Mouse (Mus musculus): ENCODE measurements around the gene Sirt7. TPM values are rescaled to one million over a fixed set of nuclear protein-coding genes. Genes with fewer than 3 reads are reported as not detected.

Gene Sirt7
- polyA plus RNA-seq (2012; rRNA removed), result 119 and 139 TPM in 2 replicates

DNA sequence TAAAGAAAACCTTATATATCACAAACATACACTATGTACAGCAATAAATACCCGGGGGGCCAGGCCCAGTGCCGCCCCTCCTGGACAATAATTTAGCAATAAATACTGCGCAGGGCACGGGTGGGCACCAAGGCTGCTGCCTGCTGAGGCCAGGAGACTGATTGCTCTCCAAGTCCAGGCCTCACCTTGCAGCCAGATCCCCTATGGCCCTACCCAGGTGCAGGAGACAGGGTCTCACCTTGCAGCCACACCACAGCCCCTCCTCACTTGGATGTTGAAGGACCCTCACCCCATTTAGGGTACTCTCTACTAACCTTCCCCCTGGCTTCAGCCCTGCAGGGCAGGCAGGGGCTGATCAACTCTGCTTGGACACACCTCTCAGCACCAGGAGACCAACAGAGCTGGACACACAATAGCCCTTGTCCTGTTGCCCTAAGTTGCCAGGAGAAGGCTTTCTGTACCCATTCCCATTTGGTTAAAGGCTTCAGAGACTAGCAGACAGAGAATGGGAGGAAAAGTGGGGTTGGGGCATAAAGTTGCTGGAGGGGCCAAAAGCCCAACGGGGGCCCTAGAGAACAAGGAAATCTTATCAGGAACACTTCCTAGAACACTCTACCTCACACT lies at the start of gene Sirt7:
TSS of gene Sirt7 (minus strand) at position 89 of the 624 bp plus-strand sequence.
- Histone ChIP-seq H3K36me3 (ENCODE audit: control insufficient read depth, insufficient read depth, low read length) (peaks cover 23% of the 10 kb centered on the region), H3K4me1 (ENCODE audit: control insufficient read depth, insufficient read depth, insufficient read length) (peaks cover 33% of the 10 kb centered on the region), H3K4me3 (ENCODE audit: extremely low read depth, insufficient read depth, insufficient read length) (peak within 1 kb of the TSS; percentile 95), H3K27ac (ENCODE audit: insufficient read depth, low read length) (peak within 1 kb of the TSS; percentile 75), H3K27me3 (ENCODE audit: control insufficient read depth, insufficient read depth, low read length) (no peaks in the 10 kb centered on the region)
- no peak for DNase-seq (ENCODE audit: low read depth in 1 of 2, low spot score in 2 of 2)
- WGBS, result 11% methylated on average over 5 of the region's 5 CpGs
- TF ChIP-seq CTCF (IDR thresholded peaks at IDR 0.05; ENCODE audit: extremely low read depth, insufficient read depth, insufficient read length, insufficient replicate concordance) (no peak), POLR2A (IDR thresholded peaks at IDR 0.05; ENCODE audit: low read depth, low read length) (no peak)

DNA sequence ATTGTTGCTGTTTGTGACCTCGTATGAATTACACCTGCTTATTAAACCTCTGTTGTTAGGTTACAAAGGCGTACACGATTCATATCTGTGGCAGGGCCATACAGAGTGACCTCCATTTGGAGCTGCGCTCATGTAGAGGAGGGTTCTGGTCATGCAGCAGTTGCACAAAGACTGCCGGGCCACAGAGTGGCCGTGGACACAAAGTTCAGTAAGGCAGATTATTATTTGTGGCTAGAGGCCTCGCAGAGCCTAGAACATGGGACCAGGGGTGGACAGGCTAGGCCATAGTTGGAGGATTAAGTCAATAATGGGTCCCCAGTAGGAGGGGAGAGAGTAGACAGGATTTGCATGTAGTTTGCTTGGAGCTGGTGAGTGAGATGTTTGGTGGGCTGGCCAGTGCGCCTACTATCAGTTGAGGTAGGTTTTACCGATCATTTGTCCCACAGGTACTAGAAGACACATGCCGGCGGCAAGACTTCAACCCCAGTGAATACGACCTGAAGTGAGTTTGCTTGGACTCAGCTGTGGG lies 48.6 kb upstream of the Sirt7 start:
- no peak for DNase-seq (ENCODE audit: low read depth in 1 of 2, low spot score in 2 of 2)
- H3K4me1 ChIP-seq (ENCODE audit: control insufficient read depth, insufficient read depth, insufficient read length), result peaks cover 6% of the 10 kb centered on the region; the same call in 1 of the 2 replicates
- WGBS, result 31% methylated on average over 12 of the region's 12 CpGs

DNA sequence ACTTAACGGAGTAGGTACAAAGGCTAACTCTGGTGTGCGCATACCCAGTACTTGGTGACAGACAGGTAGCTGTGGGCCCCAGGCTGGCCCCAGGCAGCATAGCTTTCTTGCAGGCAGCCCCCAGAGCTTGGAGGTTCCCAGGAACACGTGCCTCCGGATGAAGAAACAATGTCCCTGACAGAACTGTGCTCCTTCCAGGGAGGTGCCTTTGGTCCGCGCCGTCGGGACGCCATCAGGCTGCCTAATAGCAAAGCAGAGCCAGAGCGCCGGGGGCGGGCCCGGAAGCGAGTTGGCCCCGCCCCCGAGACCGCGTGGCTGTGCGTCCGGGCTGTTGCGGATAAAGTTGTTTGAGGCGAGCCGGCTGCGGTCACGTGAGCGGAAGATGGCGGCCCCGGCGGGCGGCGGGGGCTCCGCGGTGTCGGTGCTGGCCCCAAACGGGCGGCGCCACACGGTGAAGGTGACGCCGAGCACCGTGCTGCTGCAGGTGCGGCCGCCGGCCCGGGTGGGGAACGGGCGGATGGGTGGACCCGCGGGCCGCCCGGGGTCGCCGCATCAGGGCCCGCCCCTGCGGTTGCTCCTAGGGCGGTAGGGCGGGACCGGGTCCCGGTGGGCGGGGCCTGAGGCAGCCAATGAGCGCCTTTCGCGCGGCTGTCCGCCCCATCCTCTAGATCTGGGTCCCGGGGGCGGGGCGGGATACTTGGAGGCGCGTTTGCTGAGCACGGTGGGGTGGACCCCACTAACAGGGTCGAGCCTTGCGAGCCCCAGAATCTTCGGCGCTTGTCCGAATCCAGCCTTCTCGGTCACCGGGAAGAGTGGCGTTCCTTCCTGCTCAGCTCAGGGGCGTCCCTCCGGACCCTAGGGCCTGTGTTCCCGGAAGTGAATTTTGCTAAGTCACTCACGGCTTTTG lies 47.9 kb upstream of the Sirt7 start, which contains the start of gene Aspscr1:
TSS of gene Aspscr1 (plus strand) at position 287 of the 907 bp plus-strand sequence.
- H3K36me3 ChIP-seq (ENCODE audit: control insufficient read depth, insufficient read depth, low read length), result no peaks in the 10 kb centered on the region
- peaks cover 6% of the 10 kb centered on the region; the same call in 1 of the 2 replicates for H3K4me1 ChIP-seq (ENCODE audit: control insufficient read depth, insufficient read depth, insufficient read length)
- no peaks in the 10 kb centered on the region for H3K27me3 ChIP-seq (ENCODE audit: control insufficient read depth, insufficient read depth, low read length)
- peak within 1 kb of the TSS; percentile 93 for H3K27ac ChIP-seq (ENCODE audit: insufficient read depth, low read length)
- 1% methylated on average over 82 of the region's 83 CpGs for WGBS
- peak within 1 kb of the TSS; percentile 81 for H3K4me3 ChIP-seq (ENCODE audit: extremely low read depth, insufficient read depth, insufficient read length)
- peak; percentile 91 to 95 for DNase-seq (ENCODE audit: low read depth in 1 of 2, low spot score in 2 of 2)
- no peak for TF ChIP-seq CTCF (IDR thresholded peaks at IDR 0.05; ENCODE audit: extremely low read depth, insufficient read depth, insufficient read length, insufficient replicate concordance)
- peak; percentile 49; the same call in 1 of the 2 replicates for TF ChIP-seq POLR2A (IDR thresholded peaks at IDR 0.05; ENCODE audit: low read depth, low read length)

More for the DNA sequence above, 48.6 kb upstream of the Sirt7 start:
- H3K36me3 ChIP-seq (ENCODE audit: control insufficient read depth, insufficient read depth, low read length), result peaks cover 3% of the 10 kb centered on the region
- peak overlapping the region; percentile 93 for H3K27ac ChIP-seq (ENCODE audit: insufficient read depth, low read length)
- no peaks in the 10 kb centered on the region for H3K27me3 ChIP-seq (ENCODE audit: control insufficient read depth, insufficient read depth, low read length)
- TF ChIP-seq CTCF (IDR thresholded peaks at IDR 0.05; ENCODE audit: extremely low read depth, insufficient read depth, insufficient read length, insufficient replicate concordance) (no peak), POLR2A (IDR thresholded peaks at IDR 0.05; ENCODE audit: low read depth, low read length) (no peak)
- peak overlapping the region; percentile 81 for H3K4me3 ChIP-seq (ENCODE audit: extremely low read depth, insufficient read depth, insufficient read length)

DNA sequence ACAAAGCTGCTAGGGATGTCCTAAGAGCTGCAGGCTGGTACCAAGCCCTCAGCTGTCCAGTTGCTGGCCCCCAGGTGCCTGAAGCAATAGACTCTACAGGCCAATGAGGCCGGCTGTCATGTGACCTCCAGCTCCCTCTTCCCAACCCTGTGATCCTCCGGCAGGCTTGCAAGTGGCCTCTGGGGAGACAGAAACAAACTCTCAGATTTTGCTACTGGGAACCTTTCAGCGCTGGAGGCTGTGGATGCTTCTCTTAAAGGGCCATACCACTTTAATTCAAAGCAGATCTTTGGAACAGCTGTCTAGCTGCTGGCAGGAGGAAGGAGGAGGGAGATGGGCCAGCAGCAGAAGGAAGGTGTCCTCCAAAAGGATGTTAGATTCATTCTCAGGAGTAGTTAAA lies 41.6 kb upstream of the Sirt7 start:
- Histone ChIP-seq H3K4me3 (ENCODE audit: extremely low read depth, insufficient read depth, insufficient read length) (no peak overlapping the region), H3K4me1 (ENCODE audit: control insufficient read depth, insufficient read depth, insufficient read length) (no peaks in the 10 kb centered on the region), H3K27me3 (ENCODE audit: control insufficient read depth, insufficient read depth, low read length) (0 out of 2 replicates have a peak, but pooled peaks cover 2% of the 10 kb centered on the region), H3K36me3 (ENCODE audit: control insufficient read depth, insufficient read depth, low read length) (no peaks in the 10 kb centered on the region), H3K27ac (ENCODE audit: insufficient read depth, low read length) (no peak overlapping the region)
- no peak for DNase-seq (ENCODE audit: low read depth in 1 of 2, low spot score in 2 of 2)
- TF ChIP-seq POLR2A (IDR thresholded peaks at IDR 0.05; ENCODE audit: low read depth, low read length) (no peak), CTCF (IDR thresholded peaks at IDR 0.05; ENCODE audit: extremely low read depth, insufficient read depth, insufficient read length, insufficient replicate concordance) (no peak)
- WGBS, result 73% methylated on average over 3 of the region's 3 CpGs

DNA sequence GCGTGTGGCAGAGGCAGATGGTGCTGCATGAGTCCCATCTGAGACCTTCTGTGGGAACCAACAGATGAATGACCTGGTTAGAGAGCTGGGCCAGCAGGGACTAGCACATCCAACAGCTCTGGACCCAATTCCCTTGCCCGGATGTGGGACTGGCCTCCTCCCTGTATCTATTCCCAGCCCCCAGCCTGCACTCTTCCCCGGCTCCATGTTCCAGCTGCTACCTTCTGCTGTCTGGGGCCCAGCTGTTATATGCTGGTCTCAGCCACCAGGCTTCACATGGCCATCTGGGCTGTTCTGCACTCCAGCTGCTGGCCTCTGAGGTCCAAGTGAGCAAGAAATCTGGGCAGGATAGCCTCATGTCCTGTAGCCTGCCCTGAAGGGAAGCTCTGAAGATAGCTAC lies 40.4 kb upstream of the Sirt7 start:
- peaks cover 13% of the 10 kb centered on the region for H3K27me3 ChIP-seq (ENCODE audit: control insufficient read depth, insufficient read depth, low read length)

DNA sequence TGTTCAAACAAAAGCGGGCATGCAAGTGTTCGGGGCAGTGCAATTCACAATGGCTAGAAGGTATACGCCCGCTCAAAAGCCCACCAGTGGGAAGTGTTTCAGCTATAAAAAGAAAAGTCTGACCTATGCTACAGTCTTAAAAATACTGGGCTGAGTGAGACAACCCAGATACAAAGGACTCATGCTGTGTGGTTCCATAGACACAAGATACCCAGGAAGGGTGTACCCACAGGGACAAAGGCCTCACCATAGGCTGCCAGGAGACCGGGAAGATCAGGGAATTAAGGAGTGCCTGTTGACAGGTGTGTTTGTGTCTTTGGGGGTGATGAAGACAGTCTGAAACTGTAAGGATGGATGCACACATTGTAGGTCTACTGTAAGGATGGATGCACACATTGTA lies 38.7 kb upstream of the Sirt7 start:
- Histone ChIP-seq H3K27ac (ENCODE audit: insufficient read depth, low read length) (no peak overlapping the region), H3K4me3 (ENCODE audit: extremely low read depth, insufficient read depth, insufficient read length) (no peak overlapping the region), H3K27me3 (ENCODE audit: control insufficient read depth, insufficient read depth, low read length) (peaks cover 27% of the 10 kb centered on the region), H3K4me1 (ENCODE audit: control insufficient read depth, insufficient read depth, insufficient read length) (peaks cover 15% of the 10 kb centered on the region; the same call in 1 of the 2 replicates), H3K36me3 (ENCODE audit: control insufficient read depth, insufficient read depth, low read length) (no peaks in the 10 kb centered on the region)
- 94% methylated on average over 5 of the region's 5 CpGs for WGBS
- no peak for DNase-seq (ENCODE audit: low read depth in 1 of 2, low spot score in 2 of 2)
- TF ChIP-seq CTCF (IDR thresholded peaks at IDR 0.05; ENCODE audit: extremely low read depth, insufficient read depth, insufficient read length, insufficient replicate concordance) (no peak), POLR2A (IDR thresholded peaks at IDR 0.05; ENCODE audit: low read depth, low read length) (no peak)

More for the DNA sequence above, 40.4 kb upstream of the Sirt7 start:
- Histone ChIP-seq H3K4me3 (ENCODE audit: extremely low read depth, insufficient read depth, insufficient read length) (no peak overlapping the region), H3K4me1 (ENCODE audit: control insufficient read depth, insufficient read depth, insufficient read length) (peaks cover 7% of the 10 kb centered on the region; the same call in 1 of the 2 replicates), H3K27ac (ENCODE audit: insufficient read depth, low read length) (no peak overlapping the region), H3K36me3 (ENCODE audit: control insufficient read depth, insufficient read depth, low read length) (no peaks in the 10 kb centered on the region)
- DNase-seq (ENCODE audit: low read depth in 1 of 2, low spot score in 2 of 2), result no peak
- no peak for TF ChIP-seq CTCF (IDR thresholded peaks at IDR 0.05; ENCODE audit: extremely low read depth, insufficient read depth, insufficient read length, insufficient replicate concordance)
- WGBS, result 86% methylated on average over 3 of the region's 3 CpGs

All from spleen, adult 2 months (tissue).